Mouse (Mus musculus) spleen, adult 10 weeks (tissue): Measurements from ENCODE around the gene Mup17. TPM values are rescaled to one million over a fixed set of nuclear protein-coding genes. Genes with fewer than 3 reads are reported as not detected.

Experiments
- polyA plus RNA-seq: library from polyadenylated mRNA; stranded (reverse); fragments of 350-450 nt; fragmentation: Illumina TruSeq; extraction: RNeasy Lipid Tissue Mini Kit (QIAGEN cat#74804); gene quantifications from one replicate; pipeline ENCODE4 v1.2.3, GENCODE M21; 2015; ENCODE audit warnings: low replicate concordance; ENCODE audit not compliant: insufficient read depth

Mup17 gene
- polyA plus RNA-seq: not detected

GRCm38 (mm10) chr4:61595771-61596170, at the start of gene Mup17:
TSS of gene Mup17 (minus strand) at chr4:61595871.

Other genes starting within 250 kb of the Mup17 start
- not detected for gene Mup15, start 156.1 kb downstream of the Mup17 start, polyA plus RNA-seq
- not detected for gene Mup16, start 76.3 kb downstream of the Mup17 start, polyA plus RNA-seq
- gene Mup18, start 78.3 kb upstream of the Mup17 start, polyA plus RNA-seq: not detected
- gene Mup19, start 186.4 kb upstream of the Mup17 start, polyA plus RNA-seq: not detected
- not detected for gene Mup5, start 239.4 kb upstream of the Mup17 start, polyA plus RNA-seq